20 mouse cellular contexts compared by ENCODE assay signal in genomic region chr1:167022001-167022424, GRCm38 (mm10). TPM values are rescaled to one million over a fixed set of nuclear protein-coding genes. Genes with fewer than 3 reads are reported as not detected.
DNase-seq lines count a peak whose midpoint lies in the region; ATAC-seq and TF ChIP-seq lines count a peak whose summit lies in the region.
"Had no signal": no experiment of that assay in that cellular context is flagged by ENCODE, and none has a peak within 500 bp of the region (broad histone marks: within the 10 kb centered on the region; RNA-seq: fewer than 3 reads in every experiment).

No protein-coding gene starts in this region.

- WGBS in kidney, embryonic 14.5 days, result 12% methylated on average over 9 of the region's 9 CpGs
- 21% methylated on average over 9 of the region's 9 CpGs for WGBS in kidney, adult 2 months
- WGBS in neural tube, embryonic 13.5 days, result 61% methylated on average over 9 of the region's 9 CpGs
- WGBS in neural tube, embryonic 15.5 days, result 61% methylated on average over 9 of the region's 9 CpGs
- 42% methylated on average over 9 of the region's 9 CpGs for WGBS in forebrain, embryonic 16.5 days

- H3K9ac ChIP-seq in kidney, embryonic 14.5 days (ENCODE audit: low read depth, low read length), result no peak overlapping the region
- H3K9ac ChIP-seq in neural tube, embryonic 13.5 days, result no peak overlapping the region
- H3K9ac ChIP-seq in neural tube, embryonic 15.5 days (replicated peaks), result no peak overlapping the region
- H3K9ac ChIP-seq in forebrain, embryonic 16.5 days (replicated peaks; ENCODE audit: low read depth, low read length), result peak overlapping the region; percentile 24; the same call in 1 of the 2 replicates
- H3K9ac ChIP-seq: limb, embryonic 12.5 days; liver, embryonic 13.5 days; lung, embryonic 14.5 days had no signal

- no peaks in the 10 kb centered on the region; the same call in 1 of the 2 replicates for H3K4me1 ChIP-seq in kidney, embryonic 14.5 days (ENCODE audit: control insufficient read depth, insufficient read depth, low read length)
- H3K4me1 ChIP-seq in kidney, adult 2 months (ENCODE audit: control insufficient read depth, insufficient read depth, low read length), result no peaks in the 10 kb centered on the region
- peaks cover 23% of the 10 kb centered on the region for H3K4me1 ChIP-seq in neural tube, embryonic 13.5 days (replicated peaks)
- peaks cover 4% of the 10 kb centered on the region; the same call in 1 of the 2 replicates for H3K4me1 ChIP-seq in neural tube, embryonic 15.5 days
- H3K4me1 ChIP-seq in forebrain, embryonic 16.5 days (replicated peaks; ENCODE audit: control insufficient read depth, insufficient read depth, low read length), result peaks cover 18% of the 10 kb centered on the region
- H3K4me1 ChIP-seq: limb, embryonic 12.5 days; liver, embryonic 13.5 days had no signal

- H3K4me3 ChIP-seq in kidney, embryonic 14.5 days (ENCODE audit: low read length), result no peak overlapping the region
- H3K4me3 ChIP-seq in kidney, adult 2 months (ENCODE audit: insufficient read depth, low read depth, low read length), result no peak overlapping the region
- no peak overlapping the region for H3K4me3 ChIP-seq in neural tube, embryonic 13.5 days
- no peak overlapping the region for H3K4me3 ChIP-seq in neural tube, embryonic 15.5 days (replicated peaks)
- 0 out of 2 replicates have a peak overlapping the region, but pooled peaks have one; percentile 3 for H3K4me3 ChIP-seq in forebrain, embryonic 16.5 days (replicated peaks; ENCODE audit: low read length)
- H3K4me3 ChIP-seq: erythroblast, embryonic 14.5 days; heart, adult 2 months; limb, embryonic 12.5 days; liver, embryonic 13.5 days had no signal

- no peak for DNase-seq in kidney, adult 2 months
- DNase-seq in adrenal gland, adult 18-20 months (ENCODE audit: low spot score in 2 of 2), result no peak
- DNase-seq: adrenal gland, postnatal 36 days; cerebellum, adult 2 months; cerebellum, postnatal 36 days; gastrocnemius, postnatal 14 days; heart, adult 2 months; heart, postnatal 36 days; kidney, postnatal 25 days; liver, embryonic 13.5 days; lung, embryonic 14.5 days; lung, postnatal 4 days; thymus, postnatal 25 days had no signal

- peak; percentile 76 for ATAC-seq in kidney, embryonic 14.5 days (ENCODE audit: low FRiP score, low TSS enrichment)
- no peak for ATAC-seq in neural tube, embryonic 13.5 days (ENCODE audit: low read depth)
- ATAC-seq in neural tube, embryonic 15.5 days (ENCODE audit: low FRiP score), result no peak
- ATAC-seq in forebrain, embryonic 16.5 days, result peak; percentile 65
- ATAC-seq in activated CD4-positive, CD25-positive, alpha-beta regulatory T cell, adult 4 months, result no peak

- H3K27ac ChIP-seq in kidney, embryonic 14.5 days (ENCODE audit: low read depth, low read length), result no peak overlapping the region
- no peak overlapping the region for H3K27ac ChIP-seq in kidney, adult 2 months (ENCODE audit: insufficient read depth, low read depth, low read length)
- 0 out of 2 replicates have a peak overlapping the region, but pooled peaks have one; percentile 13 for H3K27ac ChIP-seq in neural tube, embryonic 13.5 days (replicated peaks)
- no peak overlapping the region for H3K27ac ChIP-seq in neural tube, embryonic 15.5 days (replicated peaks)
- peak overlapping the region; percentile 43 for H3K27ac ChIP-seq in forebrain, embryonic 16.5 days (ENCODE audit: low read length)
- H3K27ac ChIP-seq: heart, adult 2 months; limb, embryonic 12.5 days; liver, embryonic 13.5 days had no signal

- no peaks in the 10 kb centered on the region for H3K36me3 ChIP-seq in kidney, embryonic 14.5 days (ENCODE audit: control insufficient read depth, insufficient read depth, low read length)
- no peaks in the 10 kb centered on the region for H3K36me3 ChIP-seq in kidney, adult 2 months (ENCODE audit: control insufficient read depth, insufficient read depth, low read length)
- H3K36me3 ChIP-seq in neural tube, embryonic 13.5 days, result 0 out of 2 replicates have a peak, but pooled peaks cover 8% of the 10 kb centered on the region
- H3K36me3 ChIP-seq in neural tube, embryonic 15.5 days, result no peaks in the 10 kb centered on the region; the same call in 1 of the 2 replicates
- no peaks in the 10 kb centered on the region for H3K36me3 ChIP-seq in forebrain, embryonic 16.5 days (ENCODE audit: control insufficient read depth, insufficient read depth)
- H3K36me3 ChIP-seq: limb, embryonic 12.5 days; liver, embryonic 13.5 days had no signal

- TF ChIP-seq POLR2A in kidney, adult 2 months (IDR thresholded peaks at IDR 0.05; ENCODE audit: low read depth, low read length), result no peak

- no peaks in the 10 kb centered on the region for H3K27me3 ChIP-seq in kidney, embryonic 14.5 days (ENCODE audit: control insufficient read depth, insufficient read depth, low read length)
- H3K27me3 ChIP-seq in kidney, adult 2 months (replicated peaks; ENCODE audit: control insufficient read depth, insufficient read depth, low read length), result no peaks in the 10 kb centered on the region
- H3K27me3 ChIP-seq in neural tube, embryonic 13.5 days, result no peaks in the 10 kb centered on the region
- H3K27me3 ChIP-seq in neural tube, embryonic 15.5 days (replicated peaks), result no peaks in the 10 kb centered on the region
- no peaks in the 10 kb centered on the region for H3K27me3 ChIP-seq in forebrain, embryonic 16.5 days (replicated peaks; ENCODE audit: control insufficient read depth, insufficient read depth, low read length)
- H3K27me3 ChIP-seq: limb, embryonic 12.5 days; liver, embryonic 13.5 days had no signal

- TF ChIP-seq CTCF in kidney, adult 2 months (conservative IDR thresholded peaks at IDR 0.05; ENCODE audit: insufficient read depth, insufficient read length, low read depth, low read length), result no peak

- H3K9me3 ChIP-seq in kidney, embryonic 14.5 days (ENCODE audit: control insufficient read depth, low read length), result no peaks in the 10 kb centered on the region; the same call in 1 of the 2 replicates
- H3K9me3 ChIP-seq in neural tube, embryonic 13.5 days, result 0 out of 2 replicates have a peak, but pooled peaks cover under 1% of the 10 kb centered on the region
- no peaks in the 10 kb centered on the region for H3K9me3 ChIP-seq in neural tube, embryonic 15.5 days (replicated peaks)
- no peaks in the 10 kb centered on the region for H3K9me3 ChIP-seq in forebrain, embryonic 16.5 days (ENCODE audit: control insufficient read depth, low read length)
- H3K9me3 ChIP-seq: liver, embryonic 13.5 days had no signal

- H3K4me2 ChIP-seq in kidney, embryonic 14.5 days (replicated peaks; ENCODE audit: low read depth, low read length), result 0 out of 2 replicates have a peak overlapping the region, but pooled peaks have one; percentile 6
- H3K4me2 ChIP-seq in neural tube, embryonic 13.5 days, result no peak overlapping the region
- H3K4me2 ChIP-seq in neural tube, embryonic 15.5 days, result no peak overlapping the region
- H3K4me2 ChIP-seq in forebrain, embryonic 16.5 days (ENCODE audit: low read length), result peak overlapping the region; percentile 23; the same call in 1 of the 2 replicates
- H3K4me2 ChIP-seq: limb, embryonic 12.5 days; liver, embryonic 13.5 days; lung, embryonic 14.5 days had no signal

RNA-seq across cellular contexts. Expression of gene Fam78b, which starts 20.8 kb away (rescaled TPM):
- 0.74 and 1.2 TPM in 2 replicates for polyA plus RNA-seq in kidney, embryonic 14.5 days (2014; fragmentation: Nextera tagmentation; extraction: Ambion mirVana)
- polyA plus RNA-seq in kidney, adult 2 months (2012; rRNA removed), result 1.3 TPM in 2 replicates
- 10.9 and 13.9 TPM in 2 replicates for polyA plus RNA-seq in neural tube, embryonic 13.5 days (2015; fragmentation: Nextera tagmentation; extraction: Ambion mirVana)
- 8.7 and 9.3 TPM in 2 replicates for polyA plus RNA-seq in neural tube, embryonic 15.5 days (2015; fragmentation: Nextera tagmentation; extraction: Ambion mirVana)
- 6.7 and 6.9 TPM in 2 replicates for polyA plus RNA-seq in forebrain, embryonic 16.5 days (2015; fragmentation: Nextera tagmentation; extraction: Ambion mirVana)
- not detected for polyA plus RNA-seq in activated CD4-positive, CD25-positive, alpha-beta regulatory T cell, adult 4 months (2017; shearing (Covaris generic))
- 1 to 10 TPM; 7.0 to 7.7 TPM for total RNA-seq in adrenal gland, adult 18-20 months (2021)
- polyA plus RNA-seq: erythroblast, embryonic 14.5 days had no signal

Comparison
In these comparisons a context has a peak if more than half of its experiments do, and no peak if none do; other contexts are left out.
1. H3K27ac ChIP-seq: peak in neural tube, embryonic 13.5 days (single experiment) and forebrain, embryonic 16.5 days (single experiment); none in kidney, embryonic 14.5 days (single experiment), kidney, adult 2 months (single experiment) and neural tube, embryonic 15.5 days (single experiment).
2. ATAC-seq: peak in kidney, embryonic 14.5 days (single experiment) and forebrain, embryonic 16.5 days (single experiment); none in neural tube, embryonic 13.5 days (single experiment), neural tube, embryonic 15.5 days (single experiment) and activated CD4-positive, CD25-positive, alpha-beta regulatory T cell, adult 4 months (single experiment).
3. H3K4me2 ChIP-seq: peak in kidney, embryonic 14.5 days (single experiment) and forebrain, embryonic 16.5 days (single experiment); none in neural tube, embryonic 13.5 days (single experiment) and neural tube, embryonic 15.5 days (single experiment).